Mouse (Mus musculus): Measurements from ENCODE around the gene Ano6.

GRCm38 (mm10) chr15:95906017-95906749 lies 115.5 kb downstream of the Ano6 start:
- no peak for TF ChIP-seq CTCF (IDR thresholded peaks at IDR 0.05; ENCODE audit: insufficient read depth, low read length)
- TF ChIP-seq POLR2A (IDR thresholded peaks at IDR 0.05; ENCODE audit: borderline replicate concordance, extremely low read depth, low read depth, low read length), result no peak
